Comparison of ENCODE assay signal across 8 mouse cellular contexts in the genomic region with DNA sequence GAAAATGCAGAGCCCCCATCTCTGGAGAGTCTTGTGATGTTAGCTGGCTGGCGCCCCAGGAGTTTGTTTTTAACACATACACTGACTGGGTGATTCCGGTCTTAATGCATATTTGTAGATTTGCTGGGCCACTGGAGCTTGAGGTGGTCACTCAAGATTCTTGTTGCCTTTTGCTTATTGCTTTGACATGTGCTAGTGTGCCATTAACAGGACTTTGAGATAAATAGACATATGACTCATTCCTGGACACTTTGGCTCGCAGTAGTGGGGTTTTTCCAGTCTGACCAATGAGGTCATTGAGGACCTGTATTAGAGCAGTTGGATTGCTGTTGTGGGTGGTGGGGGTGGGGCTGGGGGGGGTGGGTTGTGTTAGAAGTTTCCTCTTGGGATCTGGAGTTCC. TPM values are rescaled to one million over a fixed set of nuclear protein-coding genes. Genes with fewer than 3 reads are reported as not detected.
DNase-seq lines count a peak whose midpoint lies in the region; ATAC-seq and TF ChIP-seq lines count a peak whose summit lies in the region.

No protein-coding gene starts in this region.

- H3K9me3 ChIP-seq in midbrain, embryonic 12.5 days = no peaks in the 10 kb centered on the region
- no peaks in the 10 kb centered on the region for H3K9me3 ChIP-seq in midbrain, embryonic 10.5 days (replicated peaks)
- no peaks in the 10 kb centered on the region for H3K9me3 ChIP-seq in forebrain, postnatal 0 days (ENCODE audit: low read length)
- no peaks in the 10 kb centered on the region for H3K9me3 ChIP-seq in midbrain, embryonic 14.5 days (ENCODE audit: control insufficient read depth, low read length)

- DNase-seq in midbrain, embryonic 10.5 days (ENCODE audit: low spot score) = no peak
- no peak for DNase-seq in forebrain, postnatal 0 days
- peak; percentile 33 to 64 for DNase-seq in kidney, adult 8-10 months
- DNase-seq in midbrain, embryonic 14.5 days = no peak
- DNase-seq in thymus, postnatal 25 days = no peak
- DNase-seq in spleen, postnatal 14 days (ENCODE audit: low spot score in 2 of 2) = no peak
- DNase-seq in cerebellum, postnatal 14 days = no peak

- H3K4me3 ChIP-seq in midbrain, embryonic 12.5 days = no peak overlapping the region
- H3K4me3 ChIP-seq in midbrain, embryonic 10.5 days = no peak overlapping the region
- H3K4me3 ChIP-seq in forebrain, postnatal 0 days (ENCODE audit: low read depth, low read length) = peak overlapping the region; percentile 83; the same call in 1 of the 2 replicates
- peak overlapping the region; percentile 74; the same call in 1 of the 2 replicates for H3K4me3 ChIP-seq in midbrain, embryonic 14.5 days (replicated peaks; ENCODE audit: low read depth, low read length)

- WGBS in midbrain, embryonic 12.5 days = 87% methylated on average over 3 of the region's 3 CpGs
- 93% methylated on average over 3 of the region's 3 CpGs for WGBS in midbrain, embryonic 10.5 days
- 70% methylated on average over 3 of the region's 3 CpGs for WGBS in forebrain, postnatal 0 days
- 91% methylated on average over 3 of the region's 3 CpGs for WGBS in midbrain, embryonic 14.5 days

- TF ChIP-seq CTCF in forebrain, postnatal 0 days (IDR thresholded peaks at IDR 0.05; ENCODE audit: low read depth) = no peak

- no peaks in the 10 kb centered on the region for H3K36me3 ChIP-seq in midbrain, embryonic 12.5 days
- no peaks in the 10 kb centered on the region for H3K36me3 ChIP-seq in midbrain, embryonic 10.5 days
- 0 out of 2 replicates have a peak, but pooled peaks cover 5% of the 10 kb centered on the region for H3K36me3 ChIP-seq in forebrain, postnatal 0 days (ENCODE audit: insufficient read depth)
- H3K36me3 ChIP-seq in midbrain, embryonic 14.5 days (ENCODE audit: control insufficient read depth, insufficient read depth, low read length) = no peaks in the 10 kb centered on the region

- H3K27ac ChIP-seq in midbrain, embryonic 12.5 days (replicated peaks) = no peak overlapping the region
- no peak overlapping the region for H3K27ac ChIP-seq in midbrain, embryonic 10.5 days (replicated peaks)
- H3K27ac ChIP-seq in forebrain, postnatal 0 days (ENCODE audit: low read depth, low read length) = peak overlapping the region; percentile 98
- 0 out of 2 replicates have a peak overlapping the region, but pooled peaks have one; percentile 97 for H3K27ac ChIP-seq in midbrain, embryonic 14.5 days (replicated peaks; ENCODE audit: low read depth, low read length)

- H3K9ac ChIP-seq in midbrain, embryonic 12.5 days (replicated peaks) = no peak overlapping the region
- H3K9ac ChIP-seq in forebrain, postnatal 0 days = peak overlapping the region; percentile 95; the same call in 1 of the 2 replicates
- H3K9ac ChIP-seq in midbrain, embryonic 14.5 days (replicated peaks; ENCODE audit: low read length) = peak overlapping the region; percentile 84; the same call in 1 of the 2 replicates

- peak overlapping the region; percentile 77 for H3K4me2 ChIP-seq in midbrain, embryonic 12.5 days (replicated peaks)
- H3K4me2 ChIP-seq in forebrain, postnatal 0 days (ENCODE audit: low read depth) = peak overlapping the region; percentile 84
- H3K4me2 ChIP-seq in midbrain, embryonic 14.5 days (ENCODE audit: low read length) = peak overlapping the region; percentile 65

- no peak for ATAC-seq in midbrain, embryonic 12.5 days (ENCODE audit: low FRiP score, low read depth)
- no peak for ATAC-seq in forebrain, postnatal 0 days
- ATAC-seq in midbrain, embryonic 14.5 days (ENCODE audit: low FRiP score, low TSS enrichment) = no peak

- peaks cover 29% of the 10 kb centered on the region for H3K4me1 ChIP-seq in midbrain, embryonic 12.5 days
- peaks cover 34% of the 10 kb centered on the region for H3K4me1 ChIP-seq in midbrain, embryonic 10.5 days
- H3K4me1 ChIP-seq in forebrain, postnatal 0 days (ENCODE audit: insufficient read depth) = peaks cover 13% of the 10 kb centered on the region
- H3K4me1 ChIP-seq in midbrain, embryonic 14.5 days (ENCODE audit: control insufficient read depth, insufficient read depth, low read length) = peaks cover 33% of the 10 kb centered on the region

- H3K27me3 ChIP-seq in midbrain, embryonic 12.5 days = no peaks in the 10 kb centered on the region
- no peaks in the 10 kb centered on the region for H3K27me3 ChIP-seq in midbrain, embryonic 10.5 days (ENCODE audit: low read depth, poor library complexity, severe bottlenecking)
- no peaks in the 10 kb centered on the region for H3K27me3 ChIP-seq in forebrain, postnatal 0 days (ENCODE audit: insufficient read depth, low read length)
- H3K27me3 ChIP-seq in midbrain, embryonic 14.5 days (ENCODE audit: control insufficient read depth, insufficient read depth, low read length) = no peaks in the 10 kb centered on the region

RNA-seq across cellular contexts. Expression of a gene that starts 1.8 kb away (rescaled TPM):
- polyA plus RNA-seq in midbrain, embryonic 12.5 days (2016; fragmentation: Nextera tagmentation; extraction: Ambion mirVana) = 30.5 and 31.9 TPM in 2 replicates
- 33.8 and 36.0 TPM in 2 replicates for polyA plus RNA-seq in midbrain, embryonic 10.5 days (2016; fragmentation: Nextera tagmentation; extraction: Ambion mirVana)
- 27.9 and 29.0 TPM in 2 replicates for total RNA-seq in forebrain, postnatal 0 days (2014; rRNA removed)
- 34.5 TPM in 2 replicates for polyA plus RNA-seq in forebrain, postnatal 0 days (2015; fragmentation: Nextera tagmentation; extraction: Ambion mirVana)
- polyA plus RNA-seq in midbrain, embryonic 14.5 days (2014; fragmentation: Nextera tagmentation; extraction: Ambion mirVana) = 27.3 and 32.1 TPM in 2 replicates

RNA-seq across cellular contexts. Expression of a gene that starts 12.5 kb away (rescaled TPM):
- polyA plus RNA-seq in midbrain, embryonic 12.5 days (2016; fragmentation: Nextera tagmentation; extraction: Ambion mirVana) = not detected in 2 replicates
- not detected in 2 replicates for polyA plus RNA-seq in midbrain, embryonic 10.5 days (2016; fragmentation: Nextera tagmentation; extraction: Ambion mirVana)
- total RNA-seq in forebrain, postnatal 0 days (2014; rRNA removed) = not detected in 2 replicates
- polyA plus RNA-seq in forebrain, postnatal 0 days (2015; fragmentation: Nextera tagmentation; extraction: Ambion mirVana) = not detected in 2 replicates
- polyA plus RNA-seq in midbrain, embryonic 14.5 days (2014; fragmentation: Nextera tagmentation; extraction: Ambion mirVana) = not detected in 2 replicates

RNA-seq across cellular contexts. Expression of a gene that starts 48.5 kb away (rescaled TPM):
- polyA plus RNA-seq in midbrain, embryonic 12.5 days (2016; fragmentation: Nextera tagmentation; extraction: Ambion mirVana) = 0.27 and 0.32 TPM in 2 replicates
- not detected in 2 replicates for polyA plus RNA-seq in midbrain, embryonic 10.5 days (2016; fragmentation: Nextera tagmentation; extraction: Ambion mirVana)
- 0.10 TPM in 1 of 2 replicates, not detected in the other for total RNA-seq in forebrain, postnatal 0 days (2014; rRNA removed)
- 0.24 and 0.52 TPM in 2 replicates for polyA plus RNA-seq in forebrain, postnatal 0 days (2015; fragmentation: Nextera tagmentation; extraction: Ambion mirVana)
- polyA plus RNA-seq in midbrain, embryonic 14.5 days (2014; fragmentation: Nextera tagmentation; extraction: Ambion mirVana) = 0.16 and 0.25 TPM in 2 replicates

RNA-seq across cellular contexts. Expression of a gene that starts 56.3 kb away (rescaled TPM):
- 0.33 and 0.54 TPM in 2 replicates for polyA plus RNA-seq in midbrain, embryonic 12.5 days (2016; fragmentation: Nextera tagmentation; extraction: Ambion mirVana)
- polyA plus RNA-seq in midbrain, embryonic 10.5 days (2016; fragmentation: Nextera tagmentation; extraction: Ambion mirVana) = 0.65 and 0.95 TPM in 2 replicates
- total RNA-seq in forebrain, postnatal 0 days (2014; rRNA removed) = 1.5 and 1.7 TPM in 2 replicates
- polyA plus RNA-seq in forebrain, postnatal 0 days (2015; fragmentation: Nextera tagmentation; extraction: Ambion mirVana) = 0.44 and 0.88 TPM in 2 replicates
- 0.53 and 0.83 TPM in 2 replicates for polyA plus RNA-seq in midbrain, embryonic 14.5 days (2014; fragmentation: Nextera tagmentation; extraction: Ambion mirVana)

Comparison
In these comparisons a context has a peak if more than half of its experiments do, and no peak if none do; other contexts are left out.
1. H3K27ac ChIP-seq: peak in forebrain, postnatal 0 days (single experiment) and midbrain, embryonic 14.5 days (single experiment); none in midbrain, embryonic 12.5 days (single experiment) and midbrain, embryonic 10.5 days (single experiment).
2. H3K4me3 ChIP-seq: peak in forebrain, postnatal 0 days (single experiment) and midbrain, embryonic 14.5 days (single experiment); none in midbrain, embryonic 12.5 days (single experiment) and midbrain, embryonic 10.5 days (single experiment).
3. DNase-seq: peak in kidney, adult 8-10 months (2 of 2); none in midbrain, embryonic 10.5 days (single experiment), forebrain, postnatal 0 days (single experiment), midbrain, embryonic 14.5 days (single experiment), thymus, postnatal 25 days (single experiment), spleen, postnatal 14 days (0 of 2) and cerebellum, postnatal 14 days (0 of 2).
4. Peak in every context shown above with its lines, with median percentiles within 50 percentile points of each other: H3K4me2 ChIP-seq.